Mouse (Mus musculus) ES-CJ7 (cell line): ENCODE results near the gene Acss2.
"Not testable (repeated sequence)": the region's sequence is repeated elsewhere in the genome, so short reads cannot be mapped to it uniquely, and the experiment has no call there.

Source experiments
- DNase-seq: peaks from one replicate; pipeline ENCODE4 v3.0.0; 2011; ENCODE audit warnings: low read depth, low spot score

The Acss2 gene

DNA sequence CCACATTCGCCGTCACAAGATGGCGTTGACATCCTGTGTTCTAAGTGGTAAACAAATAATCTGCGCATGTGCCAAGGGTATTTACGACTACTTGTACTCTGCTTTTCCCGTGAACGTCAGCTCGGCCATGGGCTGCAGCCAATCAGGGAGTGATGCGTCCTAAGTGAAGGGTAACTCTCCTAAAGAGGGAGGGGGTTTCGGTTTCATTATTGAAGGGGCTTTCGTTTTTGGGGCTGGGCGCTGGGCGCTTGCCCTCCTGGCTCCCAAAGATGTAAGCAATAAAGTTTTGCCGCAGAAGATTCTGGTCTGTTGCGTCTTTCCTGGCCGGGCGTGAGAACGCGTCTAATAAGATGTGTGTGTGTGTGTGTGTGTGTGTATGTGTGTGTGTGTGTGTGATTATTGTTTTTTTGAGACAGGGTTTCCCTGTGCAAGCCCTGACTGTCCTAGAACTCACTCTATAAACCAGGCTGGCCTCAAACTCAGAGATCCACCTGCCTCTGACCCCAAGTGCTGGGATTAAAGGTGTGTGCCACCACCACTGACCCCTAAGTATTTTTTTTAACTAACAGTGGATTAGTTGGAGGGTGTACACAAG, 20.8 kb downstream of the Acss2 start:
- not testable (repeated sequence) for DNase-seq

- DNase-seq = no peak
Measured at GRCm38 (mm10) chr2:155539696-155540095, 21.9 kb downstream of the Acss2 start.

DNA sequence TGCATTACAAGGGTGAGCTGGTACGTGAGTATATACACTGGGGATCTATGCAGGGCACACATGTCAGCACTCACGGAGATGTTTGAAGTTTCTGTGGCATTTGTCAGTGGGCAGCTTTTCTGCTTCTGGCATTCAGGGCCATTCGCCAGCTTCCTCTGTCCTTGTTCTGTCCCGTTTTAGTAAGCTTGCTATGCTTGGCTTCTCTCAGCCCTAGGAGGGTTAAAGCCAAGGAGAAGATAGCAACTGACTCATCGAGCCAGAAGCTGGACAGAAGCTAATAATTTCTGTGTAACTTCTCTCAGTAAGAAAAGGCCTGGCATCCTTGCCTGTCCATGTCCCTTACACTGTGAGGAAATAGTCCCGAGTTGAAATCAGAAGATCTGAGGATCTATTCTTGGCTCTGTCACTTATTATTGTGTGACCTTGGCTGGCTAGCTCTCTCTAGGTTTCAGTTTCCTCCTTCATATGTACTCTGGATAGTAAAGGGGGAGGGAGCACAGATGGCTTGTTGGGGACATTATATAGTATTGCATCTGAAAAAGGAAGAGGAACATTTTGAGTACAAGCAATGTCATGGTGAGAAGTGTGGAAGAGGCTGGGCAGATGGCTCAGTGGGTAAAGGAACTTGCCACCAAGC, 23.2 kb downstream of the Acss2 start:
- no peak for DNase-seq

DNA sequence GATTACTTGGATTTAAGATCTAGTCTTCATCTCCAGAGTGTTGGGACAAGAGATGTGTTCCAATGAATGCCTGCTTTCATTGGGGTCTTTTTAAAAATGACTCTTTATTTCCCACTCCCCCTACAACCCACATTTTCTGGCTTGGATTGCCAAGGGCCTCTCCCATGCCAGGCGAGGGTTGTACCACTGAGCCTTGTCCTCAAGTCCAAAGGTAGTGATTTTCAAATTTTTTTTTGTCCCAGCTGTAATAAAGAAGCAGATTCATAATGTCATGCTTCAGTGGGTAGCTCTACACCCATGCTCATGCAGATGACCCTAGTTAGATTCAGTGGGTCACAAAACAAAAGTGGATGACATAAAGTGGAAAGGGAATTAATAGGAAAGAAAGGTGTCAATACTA, 29.2 kb downstream of the Acss2 start:
- no peak for DNase-seq

- DNase-seq = no peak
Measured at GRCm38 (mm10) chr2:155552336-155552735, 34.6 kb downstream of the Acss2 start.

DNA sequence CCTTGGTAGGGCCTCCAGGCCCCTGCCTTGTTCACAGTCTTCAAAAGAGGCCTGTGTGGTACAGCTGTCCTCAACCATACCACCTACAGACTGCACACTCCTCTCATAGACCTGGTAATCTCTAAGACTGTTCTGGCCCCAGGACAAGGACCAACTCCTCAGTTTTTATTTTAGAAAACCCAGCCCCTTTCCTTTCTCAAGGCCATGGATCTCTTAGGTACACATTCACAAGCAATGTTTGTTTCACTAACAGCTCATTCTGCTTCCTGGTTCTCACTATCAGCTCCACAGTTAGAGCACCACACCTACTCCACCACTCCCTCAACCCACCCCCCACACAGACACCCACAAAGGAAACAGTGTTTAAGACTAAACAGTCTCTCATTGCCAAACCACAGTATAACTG, 35.2 kb downstream of the Acss2 start:
- no peak for DNase-seq

DNA sequence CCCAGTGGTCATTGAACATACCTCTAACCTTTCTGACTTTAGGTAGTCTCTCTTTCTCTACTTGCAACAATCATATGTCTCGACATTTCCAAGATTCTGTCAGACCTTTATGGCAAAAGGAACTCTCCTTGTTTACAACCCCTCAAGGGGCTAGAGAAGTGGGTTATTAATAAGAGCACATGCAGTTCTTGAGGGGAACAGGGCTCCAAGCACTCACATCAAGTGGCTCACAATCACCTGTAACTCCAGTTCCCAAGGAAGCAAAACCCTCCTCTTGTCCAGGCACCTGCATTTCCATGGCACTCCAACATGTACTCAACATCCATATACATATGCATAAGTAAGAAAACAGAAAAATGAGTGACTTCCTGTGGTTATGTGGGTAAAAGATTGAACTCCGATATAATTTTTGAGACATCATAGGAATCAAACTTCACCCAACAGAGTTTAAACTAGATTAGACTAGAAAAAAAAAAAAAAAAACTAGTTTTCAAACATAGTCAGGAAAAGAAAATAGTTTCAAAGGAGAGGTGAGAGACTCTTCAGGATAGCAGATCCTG, 36.8 kb downstream of the Acss2 start:
- no peak for DNase-seq

DNA sequence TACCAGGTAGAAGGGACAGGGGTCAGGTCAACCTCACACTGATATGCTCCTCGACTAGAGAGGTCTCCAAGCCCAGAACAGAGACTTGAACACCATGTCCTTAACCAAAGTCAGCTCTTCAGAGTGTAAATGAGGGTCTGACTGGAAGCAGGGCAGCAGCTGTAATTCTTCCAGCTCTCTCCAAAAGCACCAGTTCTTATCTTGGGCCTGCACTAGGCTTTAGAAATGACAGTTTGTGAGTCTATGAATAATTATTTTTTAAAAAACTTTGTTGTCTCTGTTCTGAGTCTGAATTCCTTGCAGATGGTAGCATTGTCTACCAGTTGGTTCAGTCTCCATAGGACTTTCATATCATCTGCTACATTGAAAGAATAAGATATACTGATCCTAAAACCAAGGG, 44.5 kb downstream of the Acss2 start:
- DNase-seq = no peak

- DNase-seq = peak; percentile 63
Measured at GRCm38 (mm10) chr2:155562934-155563333, 45.2 kb downstream of the Acss2 start.

GRCm38 (mm10) chr2:155567751-155568150, 50.0 kb downstream of the Acss2 start:
- DNase-seq = no peak

DNA sequence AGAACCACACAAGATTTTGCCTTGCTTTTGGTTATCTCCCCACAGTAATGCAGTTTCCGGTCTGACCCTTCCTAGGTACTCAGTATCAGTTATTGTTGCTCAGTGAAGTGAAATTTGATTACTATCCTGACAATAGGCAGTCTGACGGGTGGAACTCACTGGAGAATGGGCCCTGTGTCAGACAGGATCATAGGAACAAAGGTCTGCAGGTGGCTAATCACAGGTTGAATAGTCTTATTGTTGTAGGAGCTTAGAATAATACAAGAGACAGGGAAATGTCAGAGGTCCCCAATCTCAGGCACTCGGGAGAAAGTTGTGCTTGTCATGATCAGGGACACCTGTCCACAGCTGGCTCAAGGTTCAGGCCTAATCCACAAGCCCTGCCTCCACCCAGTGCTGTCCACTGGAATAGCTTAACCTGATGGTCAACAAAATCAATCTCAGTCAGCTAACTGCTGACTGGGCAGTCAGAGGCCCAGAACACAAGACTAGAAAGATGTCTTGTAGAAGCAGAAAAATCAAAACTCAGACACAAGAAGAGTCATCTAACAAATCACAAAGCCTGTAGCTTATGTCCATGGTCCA, 51.6 kb downstream of the Acss2 start:
- peak; percentile 76 for DNase-seq

GRCm38 (mm10) chr2:155573001-155573400, 55.3 kb downstream of the Acss2 start:
- DNase-seq = no peak

GRCm38 (mm10) chr2:155573996-155574395, 56.2 kb downstream of the Acss2 start:
- DNase-seq = no peak

DNA sequence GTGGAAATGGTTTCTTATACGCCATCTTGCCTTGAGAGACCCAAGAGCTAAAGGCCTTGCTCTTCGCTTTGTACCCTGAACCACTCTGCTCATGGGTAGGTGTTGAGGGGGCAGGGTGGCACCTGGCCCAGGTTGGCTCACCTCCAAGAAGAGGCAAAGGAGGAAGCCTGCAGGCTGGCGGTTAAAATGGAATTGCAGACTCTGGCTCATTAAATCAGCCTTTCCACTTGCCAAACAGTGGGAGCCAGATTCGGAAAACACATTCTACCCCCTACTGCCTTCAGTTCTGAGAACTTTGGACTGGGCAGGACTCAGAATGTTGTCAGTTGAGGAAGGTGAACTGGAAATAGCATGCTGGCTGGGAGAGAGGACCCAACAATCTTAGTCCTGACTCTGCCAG, 57.0 kb downstream of the Acss2 start:
- no peak for DNase-seq

DNA sequence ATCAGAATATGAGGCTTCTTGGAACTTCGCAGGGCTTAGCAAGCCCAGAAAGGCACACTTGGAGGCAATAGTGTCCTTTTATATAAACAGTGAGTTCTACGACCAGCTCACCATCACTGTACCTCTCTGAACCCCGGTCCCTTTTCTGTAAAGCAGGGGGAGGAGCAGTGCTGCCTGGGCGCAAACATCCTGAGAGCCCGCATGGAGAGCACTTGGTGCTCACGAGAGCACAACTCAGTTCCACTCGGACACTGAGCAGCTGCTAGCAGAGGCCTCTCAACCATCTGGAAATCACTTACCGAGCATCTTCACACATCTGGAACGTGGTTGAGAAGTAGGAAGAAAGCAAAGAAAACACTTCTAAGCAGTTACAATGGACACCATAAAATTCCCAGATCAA, 58.9 kb downstream of the Acss2 start:
- no peak for DNase-seq

DNA sequence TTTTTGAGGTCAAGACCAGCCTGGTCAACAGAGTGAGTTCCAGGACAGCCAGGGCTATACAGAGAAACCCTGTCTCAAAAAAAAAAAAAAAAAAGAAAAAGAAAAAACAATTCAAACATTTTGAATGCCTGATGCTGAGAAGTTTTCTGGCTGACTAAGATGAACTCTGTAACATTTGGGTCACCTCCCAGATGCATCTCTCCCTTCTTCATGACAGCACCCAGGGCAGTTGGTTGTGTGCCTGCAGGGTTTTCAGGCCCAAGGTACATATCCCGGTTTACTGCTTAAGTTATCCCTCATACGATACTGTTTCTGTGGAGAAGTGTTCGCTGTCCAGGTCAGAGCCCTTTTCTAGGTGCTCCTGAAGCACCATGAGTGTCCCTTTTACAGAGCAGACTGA, 62.6 kb downstream of the Acss2 start:
- no peak for DNase-seq

DNA sequence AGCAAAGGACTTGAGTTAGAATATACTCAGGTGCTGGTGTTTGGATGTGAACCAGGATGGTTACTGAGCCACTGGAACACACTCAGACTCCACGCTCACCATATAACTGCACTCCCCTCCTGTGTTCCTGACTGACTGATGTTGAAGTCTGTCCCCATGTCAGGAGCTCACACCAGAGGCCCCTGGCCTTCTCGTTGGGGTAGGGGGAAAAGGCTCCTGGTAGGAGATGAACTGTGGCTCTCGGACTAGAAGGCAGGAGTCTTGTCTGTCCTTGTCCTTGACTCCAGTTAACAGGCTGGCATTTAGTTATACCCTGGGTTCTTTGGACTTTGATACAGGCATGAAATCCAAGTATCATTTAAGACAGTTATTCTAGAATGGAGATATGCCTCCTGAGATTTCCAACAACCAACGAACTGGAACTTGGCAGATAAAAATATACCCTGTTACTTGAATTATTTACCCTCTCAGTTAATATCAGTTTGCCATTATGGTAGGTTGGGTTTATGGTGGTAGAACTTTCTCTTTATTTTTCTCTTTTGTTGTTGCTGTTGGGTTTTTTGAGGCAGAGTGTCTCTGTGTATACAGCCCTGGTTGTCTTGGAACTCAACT, 64.7 kb downstream of the Acss2 start:
- DNase-seq = no peak

GRCm38 (mm10) chr2:155582996-155583395, 65.2 kb downstream of the Acss2 start:
- DNase-seq = no peak

DNA sequence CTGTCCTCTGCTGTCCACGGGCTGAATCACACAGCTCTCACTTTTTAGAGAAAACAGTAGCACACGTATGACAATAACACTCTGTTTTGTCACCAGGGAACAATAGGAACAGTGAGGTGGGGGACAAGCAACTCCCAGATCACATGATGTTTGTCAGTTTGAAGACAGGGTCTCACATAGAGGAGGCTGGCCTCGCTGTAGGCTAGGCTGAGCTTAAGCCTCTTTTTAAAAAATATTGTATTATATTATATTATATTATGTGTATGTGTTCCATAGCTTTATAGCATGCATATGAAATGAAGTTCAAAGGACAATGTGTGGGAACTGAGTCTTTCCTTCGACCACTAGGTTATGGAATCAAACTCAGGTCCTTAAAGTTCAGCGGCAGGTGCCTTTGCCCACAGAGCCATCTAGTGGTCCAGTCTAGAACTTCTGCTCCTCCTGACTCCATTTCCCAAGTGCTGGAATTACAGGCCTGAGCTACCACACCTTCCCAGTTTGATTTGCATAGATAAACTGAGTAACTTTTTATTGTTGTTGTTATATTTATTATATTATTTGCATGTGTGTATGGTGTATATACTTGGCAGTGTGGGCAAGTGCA, 66.3 kb downstream of the Acss2 start:
- peak; percentile 77 for DNase-seq

GRCm38 (mm10) chr2:155585082-155585481, 67.3 kb downstream of the Acss2 start:
- DNase-seq = peak; percentile 30

DNA sequence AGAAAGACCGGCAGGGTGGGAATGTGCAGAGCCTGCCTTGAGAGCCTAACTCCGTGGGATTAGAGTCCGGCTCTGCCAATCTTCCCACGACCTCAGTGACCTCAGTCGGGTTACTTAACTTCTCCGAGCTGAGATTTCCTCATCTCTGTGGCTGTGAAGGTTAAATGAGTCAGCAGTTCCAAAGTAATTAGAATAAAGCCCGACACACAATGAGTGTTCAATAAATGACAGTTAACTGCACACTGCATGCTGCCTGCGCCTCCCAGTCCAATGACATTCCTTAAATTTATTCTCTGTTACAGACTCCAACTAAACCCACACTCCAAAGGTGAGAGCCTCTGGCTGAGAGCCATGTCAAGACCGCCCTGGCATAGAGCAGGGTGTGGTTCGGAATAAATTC, 67.7 kb downstream of the Acss2 start:
- DNase-seq = peak; percentile 75

DNA sequence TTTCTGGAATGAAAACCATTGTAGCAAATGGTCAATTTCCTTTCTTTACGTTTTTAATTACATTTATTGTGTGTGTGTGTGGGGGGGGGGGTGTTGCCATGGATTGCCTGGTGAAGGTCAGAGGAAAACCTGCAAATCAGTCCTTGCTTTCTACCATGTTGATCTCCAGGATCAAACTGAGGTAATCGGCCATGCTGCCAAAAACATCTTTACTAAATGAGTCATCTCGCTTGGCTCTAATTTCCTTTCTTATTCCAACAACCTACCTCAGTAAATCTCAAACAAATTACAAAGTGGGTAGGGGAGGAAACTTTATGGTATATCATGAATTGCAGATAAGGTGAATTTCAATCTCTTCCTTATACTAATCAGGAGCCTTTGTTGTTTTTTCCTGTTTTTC, 70.4 kb downstream of the Acss2 start:
- DNase-seq = no peak
